Mouse (Mus musculus) left cerebral cortex, adult 9 months (tissue): Measurements from ENCODE around the gene Mlycd.
A peak's percentile ranks its signal among the peaks of the same experiment; 100 is the strongest.

ENCODE experiments used
- DNase-seq, 2 experiments: peaks; one replicate each; pipeline ENCODE4 v3.0.0; 2022; ENCODE audit warnings: low spot score in 2 of 2

The Mlycd gene

GRCm38 (mm10) chr8:119400904-119401303, 6.2 kb downstream of the Mlycd start:
- DNase-seq: no peak

- DNase-seq: no peak
Measured at GRCm38 (mm10) chr8:119403912-119404311, 9.2 kb downstream of the Mlycd start.

GRCm38 (mm10) chr8:119404648-119405047, 10.0 kb downstream of the Mlycd start:
- DNase-seq: no peak

GRCm38 (mm10) chr8:119408311-119408710, 13.6 kb downstream of the Mlycd start:
- no peak for DNase-seq

GRCm38 (mm10) chr8:119412037-119412734, 17.5 kb downstream of the Mlycd start:
- no peak for DNase-seq

- peak in 1 of 2 experiments; percentile 83 for DNase-seq
Measured at GRCm38 (mm10) chr8:119412735-119413498, 18.2 kb downstream of the Mlycd start.

GRCm38 (mm10) chr8:119413605-119414004, 18.9 kb downstream of the Mlycd start:
- no peak for DNase-seq

- DNase-seq: no peak
Measured at GRCm38 (mm10) chr8:119420318-119420717, 25.6 kb downstream of the Mlycd start.

GRCm38 (mm10) chr8:119421603-119422122, 27.0 kb downstream of the Mlycd start:
- DNase-seq: no peak

GRCm38 (mm10) chr8:119422123-119422711, 27.5 kb downstream of the Mlycd start:
- DNase-seq: no peak

- DNase-seq: no peak
Measured at GRCm38 (mm10) chr8:119423631-119424141, 29.0 kb downstream of the Mlycd start.

GRCm38 (mm10) chr8:119424199-119424733, 29.6 kb downstream of the Mlycd start:
- no peak for DNase-seq

- DNase-seq: no peak
Measured at GRCm38 (mm10) chr8:119424740-119425139, 30.1 kb downstream of the Mlycd start.

- no peak for DNase-seq
Measured at GRCm38 (mm10) chr8:119425533-119425932, 30.9 kb downstream of the Mlycd start.

- no peak for DNase-seq
Measured at GRCm38 (mm10) chr8:119426069-119426735, 31.5 kb downstream of the Mlycd start.

- no peak for DNase-seq
Measured at GRCm38 (mm10) chr8:119427634-119428349, 33.1 kb downstream of the Mlycd start.

GRCm38 (mm10) chr8:119428350-119428740, 33.7 kb downstream of the Mlycd start:
- no peak for DNase-seq

GRCm38 (mm10) chr8:119428766-119429327, 34.2 kb downstream of the Mlycd start:
- DNase-seq: no peak

- DNase-seq: no peak
Measured at GRCm38 (mm10) chr8:119429552-119429951, 34.9 kb downstream of the Mlycd start.

- DNase-seq: no peak
Measured at GRCm38 (mm10) chr8:119430250-119430649, 35.6 kb downstream of the Mlycd start.
